Mouse (Mus musculus) heart, adult 2 months (tissue): ENCODE results near the gene Trak1. TPM values are rescaled to one million over a fixed set of nuclear protein-coding genes. Genes with fewer than 3 reads are reported as not detected.
A peak's percentile ranks its signal among the peaks of the same experiment; 100 is the strongest.

Experiments
- DNase-seq, 2 experiments: peaks; one replicate each; pipeline ENCODE4 v3.0.0; 2021
- H3K27ac ChIP-seq: fragments of 200-600 bp; 2 replicates; pipeline ENCODE4 v1.8.1; 2022
- H3K27me3 ChIP-seq: fragments of 200-500 bp; 2 replicates; pipeline ENCODE4 v1.6.1; 2012; ENCODE audit warnings: mild to moderate bottlenecking, low read length, inconsistent platforms, mixed read lengths; ENCODE audit not compliant: control insufficient read depth, insufficient read depth
- H3K36me3 ChIP-seq: fragments of 200-500 bp; 2 replicates; pipeline ENCODE4 v1.6.1; 2012; ENCODE audit warnings: low read length, inconsistent platforms; ENCODE audit not compliant: control insufficient read depth, insufficient read depth
- H3K4me1 ChIP-seq: fragments of 200-500 bp; 2 replicates; pipeline ENCODE4 v1.6.1; 2011; ENCODE audit warnings: low read length; ENCODE audit not compliant: control insufficient read depth, insufficient read depth
- H3K4me3 ChIP-seq: fragments of 200-600 bp; 2 replicates; pipeline ENCODE4 v1.8.1; 2022
- H3K79me2 ChIP-seq: fragments of 200-500 bp; replicated peaks from 2 replicates; pipeline ENCODE4 v1.6.1; 2012; ENCODE audit warnings: mild to moderate bottlenecking, inconsistent platforms, low read length, moderate library complexity, mixed read lengths; ENCODE audit not compliant: control insufficient read depth, insufficient read depth
- H3K9ac ChIP-seq: fragments of 200-500 bp; 2 replicates; pipeline ENCODE4 v1.6.1; 2012; ENCODE audit warnings: low read depth, mild to moderate bottlenecking, control low read depth, inconsistent platforms, low read length, mixed read lengths
- CTCF ChIP-seq: fragments of 200-600 bp; IDR thresholded peaks from 2 replicates; pipeline ENCODE4 v1.8.1; 2022; ENCODE audit warnings: antibody characterized with exemption, mild to moderate bottlenecking, moderate library complexity
- EP300 ChIP-seq: fragments of 200-500 bp; IDR thresholded peaks from 2 replicates; pipeline ENCODE4 v1.6.1; 2011; ENCODE audit warnings: low read depth, low read length, control low read depth; ENCODE audit not compliant: insufficient read depth
- POLR2A ChIP-seq: fragments of 200-500 bp; IDR thresholded peaks from 2 replicates; pipeline ENCODE4 v1.6.1; 2011; ENCODE audit warnings: mild to moderate bottlenecking, low read depth, low read length, control low read depth; ENCODE audit not compliant: insufficient read depth
- WGBS: fragments of 180-500 bp; shearing (Covaris S2); methylation state at CpG from one replicate; pipeline ENCODE4 v1.1.7; 2018; 5-methylcytosine and 5-hydroxymethylcytosine counted together
- intact Hi-C: fragments of 180-260 bp; cut with DNase I; formaldehyde crosslinking; loops from one replicate; pipeline ENCODE4 v1.15.1; 2025
- polyA plus RNA-seq: library from polyadenylated mRNA; depleted of rRNA; stranded (reverse); fragments of >200 nt; gene quantifications from 2 replicates; pipeline ENCODE4 v1.2.3, GENCODE M21; 2012
- total RNA-seq, 2 experiments: library from RNA; stranded (reverse); gene quantifications; 2 replicates each; pipeline ENCODE4 v1.2.3; 2021

Gene Trak1
- total and polyA plus RNA-seq, 3 experiments, result 170 to 302 (median 276) TPM

GRCm38 (mm10) chr9:121391898-121392297 is 94.6 kb downstream of the Trak1 start:
- no peak for DNase-seq
- Histone ChIP-seq H3K27me3 (no peaks in the 10 kb centered on the region), H3K9ac (no peak overlapping the region), H3K4me1 (peaks cover 23% of the 10 kb centered on the region), H3K27ac (no peak overlapping the region), H3K4me3 (no peak overlapping the region), H3K79me2 (peaks cover 6% of the 10 kb centered on the region), H3K36me3 (peaks cover 2% of the 10 kb centered on the region)
- WGBS, result 83% methylated on average over 13 of the region's 13 CpGs
- no peak for TF ChIP-seq CTCF
- intact Hi-C loops, result loop anchor here (1.0 to 5.0 kb wide), 2 partner anchors 50 to 213 kb away; no protein-coding TSS in a partner anchor

- TF ChIP-seq EP300 (no peak), POLR2A (no peak), CTCF (peak; percentile 87)
- no peaks in the 10 kb centered on the region for H3K27me3 ChIP-seq
- peak; percentile 56 to 75 for DNase-seq
- H3K4me3 ChIP-seq, result no peak overlapping the region
- WGBS, result 17% methylated on average over 5 of the region's 5 CpGs
- peaks cover 23% of the 10 kb centered on the region for H3K4me1 ChIP-seq
- no peak overlapping the region for H3K27ac ChIP-seq
- peaks cover 6% of the 10 kb centered on the region for H3K79me2 ChIP-seq
- intact Hi-C loops, result loop anchor here (1.0 to 5.0 kb wide), 2 partner anchors 50 to 213 kb away; no protein-coding TSS in a partner anchor
- H3K36me3 ChIP-seq, result peaks cover 2% of the 10 kb centered on the region
- no peak overlapping the region for H3K9ac ChIP-seq
Measured at GRCm38 (mm10) chr9:121392427-121392826, 95.1 kb downstream of the Trak1 start.

- Histone ChIP-seq H3K9ac (no peak overlapping the region), H3K27me3 (no peaks in the 10 kb centered on the region), H3K4me1 (peaks cover 20% of the 10 kb centered on the region), H3K36me3 (peaks cover 2% of the 10 kb centered on the region), H3K27ac (no peak overlapping the region), H3K4me3 (no peak overlapping the region), H3K79me2 (peaks cover 6% of the 10 kb centered on the region)
- intact Hi-C loops, result loop anchor here (5.0 kb wide), 1 partner anchor 49 kb away; no protein-coding TSS in a partner anchor
- 94% methylated on average over 4 of the region's 4 CpGs for WGBS
- DNase-seq, result no peak
- no peak for TF ChIP-seq POLR2A
- TF ChIP-seq CTCF, result peak; percentile 58
Measured at GRCm38 (mm10) chr9:121393104-121393503, 95.8 kb downstream of the Trak1 start.

GRCm38 (mm10) chr9:121394882-121395281 is 97.6 kb downstream of the Trak1 start:
- TF ChIP-seq CTCF, result no peak
- no peak for TF ChIP-seq POLR2A
- no peak for TF ChIP-seq EP300
- no peak for DNase-seq
- no peak overlapping the region for H3K4me3 ChIP-seq
- H3K79me2 ChIP-seq, result peaks cover 6% of the 10 kb centered on the region; the same call in 1 of the 2 replicates
- WGBS, result 72% methylated on average over 2 of the region's 2 CpGs
- H3K27ac ChIP-seq, result no peak overlapping the region
- intact Hi-C loops, result loop anchor here (5.0 kb wide), 1 partner anchor 47 kb away; no protein-coding TSS in a partner anchor
- no peaks in the 10 kb centered on the region for H3K27me3 ChIP-seq
- no peak overlapping the region for H3K9ac ChIP-seq
- H3K36me3 ChIP-seq, result peaks cover 2% of the 10 kb centered on the region
- peaks cover 17% of the 10 kb centered on the region for H3K4me1 ChIP-seq

- peaks cover 19% of the 10 kb centered on the region for H3K4me1 ChIP-seq
- intact Hi-C loops, result no loop called here
- H3K9ac ChIP-seq, result no peak overlapping the region
- DNase-seq, result no peak
- H3K27ac ChIP-seq, result no peak overlapping the region
- no peak overlapping the region for H3K4me3 ChIP-seq
- H3K27me3 ChIP-seq, result no peaks in the 10 kb centered on the region
- H3K79me2 ChIP-seq, result peaks cover 6% of the 10 kb centered on the region; the same call in 1 of the 2 replicates
- H3K36me3 ChIP-seq, result peaks cover 2% of the 10 kb centered on the region
- 81% methylated on average over 5 of the region's 5 CpGs for WGBS
- TF ChIP-seq CTCF (no peak), EP300 (no peak), POLR2A (no peak)
Measured at GRCm38 (mm10) chr9:121395812-121396211, 98.5 kb downstream of the Trak1 start.

- Histone ChIP-seq H3K4me1 (peaks cover 23% of the 10 kb centered on the region), H3K79me2 (peaks cover 14% of the 10 kb centered on the region), H3K27me3 (no peaks in the 10 kb centered on the region), H3K36me3 (peaks cover 2% of the 10 kb centered on the region), H3K4me3 (no peak overlapping the region), H3K9ac (no peak overlapping the region), H3K27ac (peak overlapping the region; percentile 38; the same call in 1 of the 2 replicates)
- DNase-seq, result peak in 1 of 2 experiments; percentile 52
- TF ChIP-seq EP300 (no peak), CTCF (no peak), POLR2A (no peak)
- intact Hi-C loops, result no loop called here
- WGBS, result 43% methylated on average over 17 of the region's 17 CpGs
Measured at GRCm38 (mm10) chr9:121398100-121398760, 100.9 kb downstream of the Trak1 start.
